Mouse (Mus musculus) thymus, adult 2 months (tissue): ENCODE data around the gene Vmn2r93. TPM values are rescaled to one million over a fixed set of nuclear protein-coding genes. Genes with fewer than 3 reads are reported as not detected.

Source experiments
- DNase-seq: peaks from one replicate; pipeline ENCODE4 v3.0.0; 2021
- H3K27ac ChIP-seq: fragments of 200-500 bp; 2 replicates; pipeline ENCODE4 v1.5.1; 2012; ENCODE audit warnings: low read length, control low read depth; ENCODE audit not compliant: control insufficient read depth, insufficient read depth
- H3K27me3 ChIP-seq: fragments of 200-500 bp; 2 replicates; pipeline ENCODE4 v1.6.1; 2012; ENCODE audit warnings: mild to moderate bottlenecking, low read length, moderate library complexity, mixed read lengths; ENCODE audit not compliant: control insufficient read depth, insufficient read depth
- H3K36me3 ChIP-seq: fragments of 200-500 bp; 2 replicates; pipeline ENCODE4 v1.6.1; 2012; ENCODE audit warnings: mild to moderate bottlenecking, low read length, moderate library complexity; ENCODE audit not compliant: control insufficient read depth, insufficient read depth
- H3K4me1 ChIP-seq: fragments of 200-500 bp; replicated peaks from 2 replicates; pipeline ENCODE4 v1.6.1; 2012; ENCODE audit warnings: low read length; ENCODE audit not compliant: control insufficient read depth, insufficient read depth
- H3K4me3 ChIP-seq: fragments of 200-500 bp; 2 replicates; pipeline ENCODE4 v1.5.1; 2012; ENCODE audit warnings: mild to moderate bottlenecking, low read length, control low read depth, moderate library complexity; ENCODE audit not compliant: control insufficient read depth, insufficient read depth
- CTCF ChIP-seq: fragments of 200-500 bp; IDR thresholded peaks from 2 replicates; pipeline ENCODE4 v1.5.1; 2012; ENCODE audit warnings: mild to moderate bottlenecking, control low read depth, low read length, moderate library complexity, borderline replicate concordance; ENCODE audit not compliant: control insufficient read depth, poor library complexity, insufficient read depth; ENCODE audit errors: extremely low read depth
- POLR2A ChIP-seq: fragments of 200-500 bp; IDR thresholded peaks from 2 replicates; pipeline ENCODE4 v1.6.1; 2012; ENCODE audit warnings: mild to moderate bottlenecking, low read length, control low read depth, moderate library complexity; ENCODE audit not compliant: control insufficient read depth, poor library complexity, insufficient read depth; ENCODE audit errors: extremely low read depth
- WGBS: fragments of 180-500 bp; shearing (Covaris S2); methylation state at CpG from one replicate; pipeline ENCODE4 v1.1.7; 2018; 5-methylcytosine and 5-hydroxymethylcytosine counted together
- polyA plus RNA-seq: library from polyadenylated mRNA; depleted of rRNA; stranded (reverse); fragments of >200 nt; gene quantifications from 2 replicates; pipeline ENCODE4 v1.2.3, GENCODE M21; 2012; rRNA removed

The Vmn2r93 gene
- polyA plus RNA-seq, result not detected in 2 replicates

DNA sequence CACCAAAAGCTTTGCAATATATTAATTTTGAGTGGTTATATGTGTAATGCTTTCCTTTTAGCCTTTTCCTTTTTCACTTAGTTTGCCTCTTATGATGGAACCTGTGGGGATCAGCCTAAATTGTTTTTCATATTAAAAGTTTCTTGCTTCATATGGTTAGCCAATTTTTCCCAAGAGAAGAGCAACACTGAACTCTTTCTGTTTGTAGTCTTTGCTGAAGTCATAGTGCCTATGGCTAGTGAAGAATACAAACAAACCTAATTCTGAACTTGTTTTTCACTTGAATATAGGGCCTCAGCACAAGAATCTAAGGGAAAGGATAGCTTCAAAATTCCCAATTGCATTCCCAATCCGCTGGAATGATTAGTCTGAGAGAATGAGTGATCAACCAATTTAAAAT is at the start of gene Vmn2r93:
Gene Vmn2r93, plus strand, starts transcription at position 301 of the 400 bp plus-strand sequence.
- Histone ChIP-seq H3K27me3 (no peaks in the 10 kb centered on the region), H3K36me3 (no peaks in the 10 kb centered on the region), H3K4me3 (no peak within 1 kb of the TSS), H3K27ac (no peak within 1 kb of the TSS), H3K4me1 (no peaks in the 10 kb centered on the region)
- WGBS, result 33% methylated on average over 1 of the region's 1 CpGs
- TF ChIP-seq POLR2A (no peak), CTCF (no peak)
- no peak for DNase-seq

DNA sequence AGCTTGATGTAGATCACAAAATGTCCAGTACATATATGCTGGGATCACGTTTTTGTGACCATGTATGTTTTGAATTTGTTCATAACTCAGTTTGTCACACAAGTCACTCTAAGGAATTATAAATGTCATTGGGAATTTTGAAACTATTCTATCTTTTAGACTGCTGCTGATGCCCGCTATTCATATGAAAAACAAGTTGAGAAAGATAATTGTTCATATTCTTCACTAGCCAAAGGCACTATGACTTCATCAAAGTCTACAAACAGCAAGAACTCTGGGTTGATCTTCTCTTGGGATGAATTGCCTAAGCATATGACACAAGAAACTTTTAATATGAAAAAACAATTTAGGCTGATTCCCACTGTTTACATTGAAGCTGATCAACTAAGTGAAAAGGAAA is 20.2 kb upstream of the Vmn2r93 start, which contains the start of gene Vmn2r94:
Gene Vmn2r94, minus strand, starts transcription at position 101 of the 400 bp plus-strand sequence.
- H3K27ac ChIP-seq, result no peak within 1 kb of the TSS
- no peaks in the 10 kb centered on the region for H3K36me3 ChIP-seq
- no peak for TF ChIP-seq POLR2A
- no peak for TF ChIP-seq CTCF
- no peak within 1 kb of the TSS for H3K4me3 ChIP-seq
- 72% methylated on average over 2 of the region's 2 CpGs for WGBS
- no peaks in the 10 kb centered on the region for H3K27me3 ChIP-seq
- no peak for DNase-seq
- no peaks in the 10 kb centered on the region for H3K4me1 ChIP-seq

DNA sequence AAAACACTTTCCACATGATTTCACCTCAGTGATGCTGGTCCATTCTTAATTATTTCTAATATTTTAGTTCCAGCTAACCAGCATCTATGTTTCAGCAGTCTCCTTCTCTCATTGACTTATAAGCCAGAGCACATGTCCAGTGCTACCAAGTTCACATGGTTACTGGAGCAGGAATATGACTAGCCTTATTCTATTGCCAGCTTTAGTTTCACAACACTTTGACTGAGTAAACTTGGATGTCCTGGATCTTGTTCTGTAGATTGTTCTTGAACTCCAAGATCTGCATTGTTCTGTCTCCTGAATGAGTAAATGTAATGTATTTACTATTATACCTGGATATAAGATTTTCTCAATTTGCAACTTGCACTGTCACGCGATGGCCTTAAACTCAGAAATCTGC is 25.1 kb downstream of the Vmn2r93 start:
- no peaks in the 10 kb centered on the region for H3K4me1 ChIP-seq
- H3K27ac ChIP-seq, result no peak overlapping the region
- DNase-seq, result no peak
- no peaks in the 10 kb centered on the region for H3K27me3 ChIP-seq
- H3K4me3 ChIP-seq, result no peak overlapping the region
- H3K36me3 ChIP-seq, result no peaks in the 10 kb centered on the region
- no peak for TF ChIP-seq CTCF
- TF ChIP-seq POLR2A, result no peak
- 99% methylated on average over 2 of the region's 2 CpGs for WGBS

DNA sequence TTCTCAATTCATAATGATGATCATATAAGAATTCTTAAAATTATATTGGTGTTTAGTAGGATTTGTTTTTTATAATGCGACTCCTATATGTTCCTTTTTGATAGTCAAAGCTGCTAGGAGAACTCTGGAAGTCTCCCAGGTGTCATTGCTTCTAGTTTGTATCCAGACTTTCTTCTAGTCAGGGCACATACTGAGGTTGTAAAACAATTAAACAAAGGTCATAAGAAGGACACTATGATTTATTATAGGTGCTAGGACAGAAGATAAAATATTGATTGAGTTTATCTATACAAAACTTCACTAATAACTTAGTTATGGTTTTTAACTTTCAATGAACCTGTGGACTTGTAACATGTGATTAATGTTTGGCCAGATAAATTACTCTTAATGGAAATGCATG is 62.1 kb downstream of the Vmn2r93 start:
- WGBS, result 77% methylated on average over 1 of the region's 1 CpGs
- Histone ChIP-seq H3K4me1 (no peaks in the 10 kb centered on the region), H3K4me3 (no peak overlapping the region), H3K36me3 (no peaks in the 10 kb centered on the region), H3K27ac (no peak overlapping the region), H3K27me3 (no peaks in the 10 kb centered on the region)
- DNase-seq, result no peak
- TF ChIP-seq POLR2A, result no peak
- no peak for TF ChIP-seq CTCF

DNA sequence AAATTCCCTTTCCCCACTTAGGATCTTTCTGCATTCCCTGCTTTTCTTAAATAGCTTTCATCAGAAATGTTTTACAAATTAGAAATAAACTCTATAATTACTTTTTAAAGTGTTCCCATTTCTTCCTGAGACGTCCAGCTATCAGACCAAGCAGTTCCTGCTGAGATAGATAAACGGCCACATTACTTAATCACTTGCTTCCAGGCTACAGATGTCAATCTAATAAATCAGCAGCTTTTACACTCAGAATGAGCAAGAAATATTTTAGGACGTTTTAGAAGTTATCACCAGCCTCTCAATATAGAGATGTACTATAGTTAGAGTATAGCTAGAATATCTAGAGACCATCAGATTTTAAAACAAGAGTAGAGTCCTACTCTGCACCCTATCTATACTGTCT is 62.7 kb downstream of the Vmn2r93 start:
- Histone ChIP-seq H3K4me1 (no peaks in the 10 kb centered on the region), H3K4me3 (no peak overlapping the region), H3K27ac (no peak overlapping the region), H3K36me3 (no peaks in the 10 kb centered on the region), H3K27me3 (no peaks in the 10 kb centered on the region)
- no peak for DNase-seq
- no peak for TF ChIP-seq POLR2A
- TF ChIP-seq CTCF, result no peak
- WGBS, result 58% methylated on average over 3 of the region's 3 CpGs

Other genes with a start within 250 kb of the Vmn2r93 start
- not detected in 2 replicates for gene Vmn2r124, start 248.7 kb upstream of the Vmn2r93 start, polyA plus RNA-seq
- not detected in 2 replicates for gene Vmn2r91, start 213.1 kb upstream of the Vmn2r93 start, polyA plus RNA-seq
- not detected in 2 replicates for gene Vmn2r92, start 146.2 kb upstream of the Vmn2r93 start, polyA plus RNA-seq
- gene Vmn2r94, start 20.3 kb upstream of the Vmn2r93 start, polyA plus RNA-seq, result not detected in 2 replicates
- not detected in 2 replicates for gene Vmn2r95, start 126.0 kb downstream of the Vmn2r93 start, polyA plus RNA-seq